Mouse (Mus musculus) mammary gland, adult 2 months (tissue): ENCODE data around the gene Rab3c. TPM values are rescaled to one million over a fixed set of nuclear protein-coding genes. Genes with fewer than 3 reads are reported as not detected.

Source experiments
- polyA plus RNA-seq: library from polyadenylated mRNA; depleted of rRNA; stranded (reverse); fragments of >200 nt; gene quantifications from 2 replicates; pipeline ENCODE4 v1.2.3, GENCODE M21; 2012; ENCODE audit warnings: low replicate concordance; rRNA removed

The Rab3c gene
- not detected in 2 replicates for polyA plus RNA-seq

GRCm38 (mm10) chr13:110280563-110281144 lies at the start of gene Rab3c:
Rab3c (minus strand) TSS chr13:110280996.

Other genes with a start within 250 kb of the Rab3c start
- 2.0 and 4.5 TPM in 2 replicates for gene Gapt, start 76.2 kb upstream of the Rab3c start, polyA plus RNA-seq
- 35.4 and 41.2 TPM in 2 replicates for gene Plk2, start 114.0 kb upstream of the Rab3c start, polyA plus RNA-seq